Mouse (Mus musculus) E14TG2a.4 (cell line): ENCODE data around the gene Tmprss6.

Source experiments
- CTCF ChIP-seq: conservative IDR thresholded peaks from 2 replicates; pipeline ENCODE4 v1.5.1; 2014; ENCODE audit warnings: low read length
- NANOG ChIP-seq: IDR thresholded peaks from 2 replicates; pipeline ENCODE4 v1.6.1; 2014; ENCODE audit warnings: borderline replicate concordance, low read length, mixed read lengths
- POU5F1 ChIP-seq: IDR thresholded peaks from 2 replicates; pipeline ENCODE4 v1.6.1; 2014; ENCODE audit warnings: low read length, borderline replicate concordance

DNA sequence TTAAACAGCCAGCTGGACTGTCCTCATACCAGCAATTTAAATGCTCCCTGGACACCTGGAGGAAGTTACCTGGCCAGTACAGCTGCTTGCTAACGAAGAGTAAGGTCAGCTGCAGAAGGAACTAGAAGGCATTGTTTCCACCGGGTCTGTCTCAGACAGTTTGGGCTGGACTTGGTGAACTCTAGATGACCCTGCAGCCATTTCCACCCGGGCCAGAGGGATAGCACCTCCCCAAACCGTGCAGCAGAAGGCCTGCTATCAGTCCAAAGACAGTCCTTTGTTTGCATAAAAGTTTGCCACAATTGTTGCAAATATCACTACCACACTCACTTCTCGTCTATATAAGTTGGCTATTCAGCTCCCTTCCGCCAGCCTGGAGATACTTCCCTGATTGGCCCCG lies 3.5 kb upstream of the Tmprss6 start:
- no peak for TF ChIP-seq CTCF
- no peak for TF ChIP-seq NANOG
- no peak for TF ChIP-seq POU5F1
